In genomic region chr4:23982790-23983451, GRCm38 (mm10) we compare ENCODE assay signal across 8 mouse cellular contexts.
DNase-seq lines count a peak whose midpoint lies in the region; ATAC-seq and TF ChIP-seq lines count a peak whose summit lies in the region.

No protein-coding gene starts in this region.

- DNase-seq in left cerebral cortex, adult 2 months (ENCODE audit: extremely low spot score in 1 of 2, low spot score in 2 of 2) = peak; percentile 10 to 13
- DNase-seq in left cerebral cortex, adult 9 months (ENCODE audit: low spot score in 2 of 2) = no peak
- DNase-seq in kidney, adult 18-20 months = peak; percentile 15
- DNase-seq in yolk sac, embryonic 10.5 days (ENCODE audit: low spot score) = peak; percentile 16
- no peak for DNase-seq in gastrocnemius, postnatal 25 days

- H3K4me1 ChIP-seq in embryonic facial prominence, embryonic 12.5 days = peaks cover 4% of the 10 kb centered on the region; the same call in 1 of the 2 replicates
- H3K4me1 ChIP-seq in liver, embryonic 12.5 days = no peaks in the 10 kb centered on the region

- no peaks in the 10 kb centered on the region for H3K36me3 ChIP-seq in embryonic facial prominence, embryonic 12.5 days
- no peaks in the 10 kb centered on the region for H3K36me3 ChIP-seq in liver, embryonic 12.5 days

- H3K4me2 ChIP-seq in embryonic facial prominence, embryonic 12.5 days (replicated peaks) = peak overlapping the region; percentile 40
- H3K4me2 ChIP-seq in liver, embryonic 12.5 days = peak overlapping the region; percentile 8; the same call in 1 of the 2 replicates

- no peaks in the 10 kb centered on the region for H3K27me3 ChIP-seq in embryonic facial prominence, embryonic 12.5 days
- no peaks in the 10 kb centered on the region for H3K27me3 ChIP-seq in liver, embryonic 12.5 days (replicated peaks)

- TF ChIP-seq CTCF in left cerebral cortex, adult 2 months (IDR thresholded peaks at IDR 0.05) = no peak

- intact Hi-C loops in left cerebral cortex, adult 2 months (cut with DNase I) = no loop called here

- no peak overlapping the region for H3K9ac ChIP-seq in embryonic facial prominence, embryonic 12.5 days
- no peak overlapping the region for H3K9ac ChIP-seq in liver, embryonic 12.5 days

- peak overlapping the region; percentile 44; the same call in 1 of the 2 replicates for H3K27ac ChIP-seq in left cerebral cortex, adult 2 months
- no peak overlapping the region for H3K27ac ChIP-seq in embryonic facial prominence, embryonic 12.5 days
- H3K27ac ChIP-seq in liver, embryonic 12.5 days = no peak overlapping the region

- H3K4me3 ChIP-seq in left cerebral cortex, adult 2 months = peak overlapping the region; percentile 22
- peak overlapping the region; percentile 2; the same call in 1 of the 2 replicates for H3K4me3 ChIP-seq in embryonic facial prominence, embryonic 12.5 days
- H3K4me3 ChIP-seq in liver, embryonic 12.5 days = no peak overlapping the region

- ATAC-seq in embryonic facial prominence, embryonic 12.5 days (ENCODE audit: insufficient number of reproducible peaks, insufficient read depth, low FRiP score, low TSS enrichment) = peak; percentile 97
- 0 out of 2 replicates have a peak, but pooled peaks have one; percentile 18 for ATAC-seq in liver, embryonic 12.5 days
- ATAC-seq in CD4-positive, CD25-positive, alpha-beta regulatory T cell, adult 4 months = no peak

- no peaks in the 10 kb centered on the region for H3K9me3 ChIP-seq in embryonic facial prominence, embryonic 12.5 days
- H3K9me3 ChIP-seq in liver, embryonic 12.5 days (replicated peaks) = no peaks in the 10 kb centered on the region

- 27% methylated on average over 13 of the region's 13 CpGs for WGBS in embryonic facial prominence, embryonic 12.5 days
- WGBS in liver, embryonic 12.5 days (ENCODE audit: insufficient replicate concordance) = 29% methylated on average over 13 of the region's 13 CpGs

Comparison
In these comparisons a context has a peak if more than half of its experiments do, and no peak if none do; other contexts are left out.
1. DNase-seq: peak in left cerebral cortex, adult 2 months (2 of 2), kidney, adult 18-20 months (single experiment) and yolk sac, embryonic 10.5 days (single experiment); none in left cerebral cortex, adult 9 months (0 of 2) and gastrocnemius, postnatal 25 days (single experiment).